Mouse (Mus musculus) adrenal gland, postnatal 4 days (tissue): ENCODE results near the gene Olfr1394. TPM values are rescaled to one million over a fixed set of nuclear protein-coding genes. Genes with fewer than 3 reads are reported as not detected.
A peak's percentile ranks its signal among the peaks of the same experiment; 100 is the strongest.
"Not testable (repeated sequence)": the region's sequence is repeated elsewhere in the genome, so short reads cannot be mapped to it uniquely, and the experiment has no call there.

Experiments used
- DNase-seq, 2 experiments: peaks; one replicate each; pipeline ENCODE4 v3.0.0; 2021 to 2022; ENCODE audit warnings: low spot score in 2 of 2, mixed read lengths in 2 of 2
- total RNA-seq, 2 experiments: library from RNA; stranded (reverse); gene quantifications; 2 replicates each; pipeline ENCODE4 v1.2.3; 2021

Olfr1394 gene
- total RNA-seq, 2 experiments from 2014 or later = not detected

DNA sequence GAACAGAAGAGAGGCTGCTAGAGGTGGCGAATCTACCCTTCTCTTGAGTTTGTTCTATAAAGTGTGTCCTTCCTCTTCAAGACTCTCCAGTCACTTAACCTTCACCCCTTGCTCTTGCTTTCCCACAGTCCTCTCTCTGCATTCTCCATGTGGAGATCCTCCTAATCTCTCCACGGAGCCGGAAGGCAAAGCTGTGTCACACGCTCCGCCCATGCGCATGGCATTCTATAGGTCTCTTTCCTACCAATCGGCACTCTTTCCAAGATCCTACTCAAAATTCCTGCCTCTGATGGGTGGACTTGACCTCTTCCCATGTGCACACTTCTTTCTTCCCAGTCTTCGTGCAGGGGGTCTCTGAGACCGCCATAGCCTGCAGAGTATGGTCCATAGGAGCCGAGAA lies 33.5 kb downstream of the Olfr1394 start:
- DNase-seq = no peak

- peak in 1 of 2 experiments; percentile 31 for DNase-seq
Observed at GRCm38 (mm10) chr11:49189737-49190136, 35.6 kb downstream of the Olfr1394 start.

DNA sequence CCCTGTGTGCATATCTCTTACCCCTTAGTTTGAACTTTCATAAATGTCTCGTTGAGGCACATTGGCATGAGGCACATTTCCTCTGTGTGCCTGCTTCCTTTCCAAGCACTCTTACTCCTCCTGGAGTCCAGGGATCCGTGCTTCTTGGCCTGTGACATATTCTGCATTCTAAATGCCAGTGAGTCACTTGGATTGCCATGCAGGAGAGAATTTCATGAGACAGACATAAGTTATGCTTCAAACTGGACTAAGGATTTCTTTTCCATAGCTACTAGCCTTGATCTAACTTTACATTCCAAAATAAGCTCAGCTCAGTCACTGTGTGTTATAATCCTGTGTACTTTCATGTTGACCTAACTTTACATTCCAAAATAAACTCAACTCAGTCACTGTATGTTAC lies 36.9 kb downstream of the Olfr1394 start:
- no peak for DNase-seq

GRCm38 (mm10) chr11:49194771-49195170 lies 40.6 kb downstream of the Olfr1394 start:
- DNase-seq = not testable (repeated sequence)

- DNase-seq = no peak
Observed at GRCm38 (mm10) chr11:49195819-49196322, 41.7 kb downstream of the Olfr1394 start.

DNA sequence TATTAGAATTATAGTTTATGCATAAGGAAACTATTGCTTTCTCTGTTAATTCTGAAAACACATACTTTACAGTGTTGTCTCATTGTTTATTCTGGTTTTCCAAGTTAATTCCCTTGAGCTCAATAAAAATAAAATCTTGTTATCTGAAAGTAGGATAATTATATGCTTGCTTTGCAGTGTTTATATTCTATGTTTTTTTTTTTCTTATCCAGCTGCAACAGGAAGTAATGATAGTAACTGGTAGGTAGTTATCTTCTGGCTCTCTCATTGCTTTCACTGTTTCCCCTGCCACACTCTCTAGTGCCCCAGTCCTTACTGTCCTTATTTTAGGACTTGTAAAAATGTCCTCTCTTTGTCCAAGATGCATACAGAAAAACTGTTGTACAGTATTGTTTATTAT lies 46.5 kb downstream of the Olfr1394 start:
- no peak for DNase-seq

GRCm38 (mm10) chr11:49201142-49201541 lies 47.0 kb downstream of the Olfr1394 start:
- no peak for DNase-seq

DNA sequence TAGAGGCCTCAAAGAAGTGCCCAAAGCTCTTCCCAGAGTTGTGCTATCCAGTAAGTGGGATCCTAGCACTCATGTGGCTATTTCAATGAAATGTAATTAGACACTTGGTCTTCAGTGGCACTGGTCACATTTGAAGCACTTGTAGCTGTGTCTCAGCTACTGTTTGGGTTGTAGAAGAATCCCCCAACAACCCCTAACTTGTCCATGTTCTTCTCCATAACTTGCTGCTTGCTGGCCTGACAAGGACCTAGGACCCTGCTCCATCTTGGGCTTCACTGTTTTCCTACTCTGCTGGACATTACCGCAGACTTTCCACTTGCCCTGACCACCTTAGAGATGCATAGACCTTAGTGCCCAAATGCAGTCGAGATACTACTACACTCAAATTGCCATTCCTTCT lies 47.9 kb downstream of the Olfr1394 start:
- DNase-seq = no peak

DNA sequence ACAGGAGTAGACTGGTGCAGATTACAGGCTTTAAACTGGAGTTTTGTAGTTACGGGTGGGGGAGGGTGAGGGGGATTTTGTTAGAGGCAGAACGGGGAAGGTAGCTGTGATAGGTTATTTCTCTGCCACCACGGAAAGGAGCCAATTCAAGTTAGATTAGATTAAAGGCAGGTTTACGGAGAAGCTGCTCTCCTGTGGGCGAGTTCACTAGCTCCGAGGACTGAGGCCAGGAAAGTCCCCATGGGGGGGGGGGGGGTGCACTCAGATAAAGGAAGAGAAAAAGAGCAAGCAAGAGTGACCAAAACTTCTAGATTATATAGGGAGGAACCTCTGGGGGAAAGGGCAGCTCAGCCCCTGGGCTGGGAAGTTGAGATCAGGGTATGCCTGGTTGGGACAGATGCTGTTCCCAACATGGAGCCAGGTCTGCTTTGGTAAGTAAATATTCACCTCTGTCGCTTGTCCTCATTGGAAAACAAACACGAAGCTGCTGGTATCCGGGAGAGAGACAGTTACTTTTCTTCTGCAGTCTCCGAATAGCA lies 48.4 kb downstream of the Olfr1394 start:
- peak in 1 of 2 experiments; percentile 7 for DNase-seq

DNA sequence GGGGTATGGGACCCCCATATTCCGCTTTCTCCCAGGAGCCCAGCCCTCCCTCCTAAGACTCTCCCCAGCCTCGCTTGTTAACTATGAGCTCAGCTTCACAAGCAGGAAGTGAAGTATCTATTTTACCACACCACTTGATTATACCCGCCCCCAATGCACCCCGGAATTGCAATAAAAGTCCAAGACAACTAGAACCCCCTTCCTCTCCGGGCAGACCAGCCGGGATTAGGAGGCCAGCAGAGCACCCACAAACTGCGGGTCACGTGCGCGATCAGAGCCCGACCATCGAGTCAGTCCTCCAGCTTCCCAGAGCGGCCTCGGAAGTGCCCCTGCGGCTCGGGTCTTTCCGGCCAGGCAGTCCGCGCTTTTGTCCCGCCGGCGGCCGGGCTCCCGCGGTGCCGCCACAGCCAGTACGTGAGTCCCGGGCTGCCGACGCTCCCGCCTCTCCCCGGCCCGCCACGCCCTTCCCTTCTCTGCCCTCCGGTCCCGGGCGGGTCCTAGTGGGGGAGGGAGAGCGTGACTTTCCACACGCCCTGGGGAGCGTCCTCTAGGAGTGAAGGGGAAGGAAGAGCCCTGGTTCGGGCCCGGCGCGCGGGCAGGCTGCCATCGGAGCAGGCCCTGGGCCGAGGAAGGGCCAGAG lies 49.1 kb downstream of the Olfr1394 start, which contains the start of gene Zfp62:
Zfp62 (plus strand) TSS at position 164 of the 640 bp plus-strand sequence.
- DNase-seq = peak; percentile 88 to 89

- DNase-seq = no peak
Observed at GRCm38 (mm10) chr11:49203771-49204497, 49.8 kb downstream of the Olfr1394 start.

DNA sequence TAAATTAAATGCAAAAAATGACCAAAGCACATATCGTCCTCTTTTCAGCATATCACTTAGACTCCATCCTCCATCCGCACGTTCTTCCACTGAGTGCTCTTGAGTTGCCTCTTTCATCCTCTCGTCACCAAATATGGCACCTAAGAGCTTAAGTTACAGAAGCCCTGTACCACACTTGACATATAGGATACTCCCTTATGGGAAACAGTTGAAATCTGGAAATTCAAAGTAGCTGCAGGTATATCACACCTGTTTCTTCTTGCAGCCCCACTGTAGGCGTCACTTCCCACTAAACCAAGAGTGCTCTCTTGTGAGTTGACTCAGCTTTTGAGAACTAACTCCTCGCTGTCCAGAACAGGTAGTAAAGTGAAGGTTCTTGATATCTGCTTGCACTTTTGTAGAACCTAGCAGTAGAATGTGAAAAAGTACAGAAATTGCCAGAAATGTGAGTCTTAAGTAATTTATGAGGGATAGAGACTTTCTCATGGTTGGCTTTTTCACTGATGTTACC lies 51.0 kb downstream of the Olfr1394 start:
- DNase-seq = no peak

DNA sequence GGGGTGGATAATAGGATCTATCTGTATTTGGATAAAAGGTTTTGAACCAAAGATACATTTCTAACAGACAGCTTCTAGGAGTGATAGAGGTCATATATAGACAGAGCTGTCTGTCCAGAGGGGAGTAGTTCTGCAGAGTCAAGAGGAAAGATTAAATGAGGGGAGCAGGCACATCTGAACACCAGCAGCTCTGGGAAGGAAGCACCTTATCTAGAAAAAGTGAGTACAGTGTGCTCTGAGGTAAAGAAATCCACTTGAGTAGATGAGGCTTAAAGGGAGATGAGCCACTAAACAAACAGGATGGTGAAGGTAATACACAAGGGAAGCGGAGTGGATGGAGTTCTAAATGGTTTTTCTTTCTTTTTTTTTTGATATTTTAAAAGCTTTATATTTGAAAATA lies 53.3 kb downstream of the Olfr1394 start:
- DNase-seq = no peak

Other genes starting within 250 kb of the Olfr1394 start
- 1 to 10 TPM; 8.2 to 9.1 TPM for gene Psme2b, start 208.2 kb upstream of the Olfr1394 start, total RNA-seq
- under 1 TPM; 0.14 to 0.28 TPM for gene Olfr56, start 175.5 kb upstream of the Olfr1394 start, total RNA-seq
- gene 9930111J21Rik1, start 175.0 kb upstream of the Olfr1394 start, total RNA-seq = 1 to 10 TPM; 1.5 to 1.6 TPM
- 1 to 10 TPM in 1 of 2 experiments, under 1 TPM in 1; 0.87 to 2.5 TPM for gene Gm12185, start 162.2 kb upstream of the Olfr1394 start, total RNA-seq
- 1 to 10 TPM; 1.9 to 4.2 TPM for gene Tgtp1, start 160.2 kb upstream of the Olfr1394 start, total RNA-seq
- gene 9930111J21Rik2, start 103.1 kb upstream of the Olfr1394 start, total RNA-seq = 1 to 10 TPM; 1.6 to 2.8 TPM
- 1 to 10 TPM in 1 of 2 experiments, not detected in 1; 1.2 TPM for gene Tgtp2, start 90.2 kb upstream of the Olfr1394 start, total RNA-seq
- gene Ifi47, start 77.8 kb upstream of the Olfr1394 start, total RNA-seq = 1 to 10 TPM; 3.3 to 6.7 TPM
- under 1 TPM; 0.25 TPM for gene Olfr1396, start 39.5 kb upstream of the Olfr1394 start, total RNA-seq
- gene Olfr1395, start 12.1 kb upstream of the Olfr1394 start, total RNA-seq = not detected
- 10 to 100 TPM; 15.6 to 16.7 TPM for gene Btnl9, start 32.8 kb downstream of the Olfr1394 start, total RNA-seq
- 10 to 100 TPM; 47.3 to 48.7 TPM for gene Zfp62, start 48.9 kb downstream of the Olfr1394 start, total RNA-seq
- 100 to 1,000 TPM; 104 to 109 TPM for gene Mgat1, start 89.8 kb downstream of the Olfr1394 start, total RNA-seq
- gene Olfr1393, start 123.9 kb downstream of the Olfr1394 start, total RNA-seq = under 1 TPM; 0.20 to 0.36 TPM
- gene Olfr1392, start 130.9 kb downstream of the Olfr1394 start, total RNA-seq = under 1 TPM in 1 of 2 experiments, not detected in 1; 0.20 TPM
- not detected for gene Olfr10, start 150.4 kb downstream of the Olfr1394 start, total RNA-seq
- gene Olfr1391, start 168.4 kb downstream of the Olfr1394 start, total RNA-seq = not detected
- gene Olfr1390, start 180.8 kb downstream of the Olfr1394 start, total RNA-seq = not detected